Mouse (Mus musculus) liver, postnatal 0 days (tissue): ENCODE results near the gene Txnrd2. TPM values are rescaled to one million over a fixed set of nuclear protein-coding genes. Genes with fewer than 3 reads are reported as not detected.

Experiments used
- ATAC-seq: fragments of 200-750 bp; cut with Nextera tagmentation; 2 replicates; pipeline ENCODE4 v1.8.0; 2017; ENCODE audit warnings: mild to moderate bottlenecking, moderate library complexity
- DNase-seq: peaks from one replicate; pipeline ENCODE4 v3.0.0-alpha.2; 2016
- H3K27ac ChIP-seq: fragments of 300-500 bp; sonication (generic); 2 replicates; pipeline ENCODE4 v1.5.1; 2014; ENCODE audit warnings: antibody characterized with exemption, moderate library complexity, mild to moderate bottlenecking, low read depth
- H3K27me3 ChIP-seq: fragments of 300-500 bp; sonication (generic); 2 replicates; pipeline ENCODE4 v1.6.1; 2014; ENCODE audit warnings: low read length, control low read depth, mixed read lengths; ENCODE audit not compliant: insufficient read depth
- H3K36me3 ChIP-seq: fragments of 300-500 bp; sonication (generic); replicated peaks from 2 replicates; pipeline ENCODE4 v1.6.1; 2014; ENCODE audit warnings: mild to moderate bottlenecking, control low read depth, low read length, moderate library complexity, mixed read lengths; ENCODE audit not compliant: insufficient read depth
- H3K4me1 ChIP-seq: fragments of 300-500 bp; sonication (generic); 2 replicates; pipeline ENCODE4 v1.6.1; 2014; ENCODE audit warnings: antibody characterized with exemption, mild to moderate bottlenecking, control low read depth; ENCODE audit not compliant: insufficient read depth
- H3K4me2 ChIP-seq: fragments of 300-500 bp; sonication (generic); 2 replicates; pipeline ENCODE4 v1.6.1; 2014; ENCODE audit warnings: low read depth, mild to moderate bottlenecking, low read length, moderate library complexity, mixed read lengths
- H3K4me3 ChIP-seq: fragments of 300-500 bp; sonication (generic); 2 replicates; pipeline ENCODE4 v1.5.1; 2014; ENCODE audit warnings: low read depth, low read length
- H3K9ac ChIP-seq: fragments of 300-500 bp; sonication (generic); replicated peaks from 2 replicates; pipeline ENCODE4 v1.6.1; 2014; ENCODE audit warnings: mild to moderate bottlenecking, moderate library complexity
- H3K9me3 ChIP-seq: fragments of 300-500 bp; sonication (generic); 2 replicates; pipeline ENCODE4 v1.6.1; 2016; ENCODE audit warnings: mild to moderate bottlenecking, control low read depth, low read length, mixed read lengths
- CTCF ChIP-seq: sonication (generic); IDR thresholded peaks from 2 replicates; pipeline ENCODE4 v1.5.1; 2016; ENCODE audit warnings: antibody characterized with exemption, low read depth
- EP300 ChIP-seq: IDR thresholded peaks from 2 replicates; pipeline ENCODE4 v1.6.1; 2016; ENCODE audit warnings: antibody characterized with exemption, low read depth, mild to moderate bottlenecking
- WGBS: fragments of 180-500 bp; shearing (Covaris S2); extraction: QIAGEN DNeasy Blood & Tissue Kit; methylation state at CpG from one replicate; pipeline ENCODE4 v1.1.7; 2014; ENCODE audit not compliant: insufficient replicate concordance; 5-methylcytosine and 5-hydroxymethylcytosine counted together
- polyA plus RNA-seq: library from polyadenylated mRNA; unstranded; fragments of >200 nt; fragmentation: Nextera tagmentation; extraction: Ambion mirVana; gene quantifications from 2 replicates; pipeline ENCODE4 v1.2.1, GENCODE M21; 2015

The Txnrd2 gene
- polyA plus RNA-seq, 1 experiment from 2014 or later, result 53.3 TPM

DNA sequence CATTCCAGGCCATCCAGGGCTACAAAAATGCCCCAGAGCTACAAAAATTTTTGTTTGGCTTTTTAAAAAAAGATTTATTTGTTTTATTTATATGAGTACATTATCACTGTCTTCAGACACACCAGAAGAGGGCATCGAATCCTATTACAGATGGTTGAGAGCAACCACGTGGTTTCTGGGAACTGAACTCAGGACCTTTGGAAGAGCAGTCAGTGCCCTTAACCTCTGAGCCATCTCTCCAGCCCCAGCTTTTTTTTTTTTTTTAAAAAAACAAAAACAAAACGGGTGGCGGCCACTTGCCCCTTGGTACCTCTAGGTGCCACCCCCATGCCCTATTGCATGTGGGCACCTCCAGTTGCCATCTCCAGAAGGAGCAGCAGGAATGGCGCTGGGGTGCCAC, 8.7 kb upstream of the Txnrd2 start:
- Histone ChIP-seq H3K27me3 (no peaks in the 10 kb centered on the region), H3K36me3 (peaks cover 49% of the 10 kb centered on the region), H3K9me3 (no peaks in the 10 kb centered on the region), H3K9ac (no peak overlapping the region), H3K4me3 (no peak overlapping the region), H3K27ac (peak overlapping the region; percentile 62; the same call in 1 of the 2 replicates), H3K4me2 (no peak overlapping the region), H3K4me1 (peaks cover 51% of the 10 kb centered on the region)
- ATAC-seq (no peak), DNase-seq (no peak)
- 85% methylated on average over 5 of the region's 5 CpGs for WGBS
- TF ChIP-seq EP300 (no peak), CTCF (no peak)

DNA sequence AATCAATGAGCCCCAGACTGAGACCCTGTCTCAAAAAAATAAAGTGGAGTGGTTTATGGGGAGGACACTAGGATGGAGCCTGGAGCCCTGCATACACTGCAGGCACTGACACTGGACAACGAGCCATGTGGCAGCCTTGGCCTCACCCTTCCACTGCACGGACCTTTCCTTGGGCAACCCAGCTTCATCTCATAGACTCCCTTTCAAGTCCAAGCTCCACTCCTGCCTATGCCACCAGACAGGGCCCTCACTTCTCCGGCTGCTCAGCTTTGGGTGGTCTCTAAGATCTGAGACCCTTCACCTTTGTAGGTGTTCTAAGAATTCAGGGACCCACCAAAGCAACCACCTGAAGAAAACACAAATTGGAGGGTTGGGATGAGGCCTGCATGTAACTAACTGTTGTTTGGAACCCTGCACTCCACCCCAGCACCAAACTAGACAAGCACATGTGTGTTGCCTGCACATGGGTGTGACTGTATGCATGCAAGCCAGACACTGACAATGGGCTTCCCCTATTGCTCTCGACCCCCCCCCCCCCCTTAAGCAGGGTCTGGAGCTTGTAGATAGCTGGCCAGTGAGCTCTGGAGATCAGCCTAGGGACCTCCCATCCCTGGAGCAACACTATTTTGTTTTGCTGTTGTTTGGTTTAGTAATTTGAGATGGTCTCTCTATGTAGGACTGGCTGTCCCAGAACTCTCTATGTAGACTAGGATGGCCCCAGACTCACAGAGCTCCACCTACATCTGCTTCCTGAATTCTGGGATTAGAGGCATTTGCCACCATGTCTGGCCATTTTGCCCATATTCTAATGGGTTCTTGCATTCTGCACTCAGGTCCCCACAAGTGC, 7.2 kb upstream of the Txnrd2 start:
- Histone ChIP-seq H3K9ac (no peak overlapping the region), H3K4me2 (0 out of 2 replicates have a peak overlapping the region, but pooled peaks have one; percentile 42), H3K4me1 (peaks cover 48% of the 10 kb centered on the region), H3K4me3 (no peak overlapping the region), H3K27ac (no peak overlapping the region; the same call in 1 of the 2 replicates), H3K27me3 (no peaks in the 10 kb centered on the region), H3K9me3 (no peaks in the 10 kb centered on the region), H3K36me3 (peaks cover 49% of the 10 kb centered on the region)
- TF ChIP-seq CTCF (no peak), EP300 (peak; percentile 35; the same call in 1 of the 2 replicates)
- WGBS, result 71% methylated on average over 4 of the region's 4 CpGs
- ATAC-seq (peak; percentile 21; the same call in 1 of the 2 replicates), DNase-seq (peak; percentile 23)

DNA sequence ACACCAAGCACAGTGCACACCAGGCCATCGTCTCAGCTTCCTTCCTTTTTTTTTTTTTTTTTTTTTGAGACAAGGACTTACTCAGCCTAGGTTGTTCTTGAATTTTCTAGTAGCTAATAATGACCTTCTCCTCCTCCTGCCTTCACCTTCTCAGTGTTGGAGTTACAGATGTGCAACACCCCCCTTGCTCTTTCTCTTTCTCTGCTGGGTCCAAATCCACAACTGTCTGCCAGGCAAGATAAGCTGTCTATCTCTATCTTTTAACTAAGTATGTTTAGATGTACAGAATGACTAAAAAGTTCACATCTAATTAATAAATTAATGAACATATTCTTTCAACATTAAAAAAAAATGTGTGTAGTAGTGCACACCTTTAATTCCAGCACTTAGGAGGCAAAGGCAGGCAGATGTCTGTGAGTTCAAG, 6.6 kb upstream of the Txnrd2 start:
- H3K36me3 ChIP-seq, result peaks cover 46% of the 10 kb centered on the region
- TF ChIP-seq CTCF, result no peak
- TF ChIP-seq EP300, result peak; percentile 51; the same call in 1 of the 2 replicates
- no peaks in the 10 kb centered on the region for H3K27me3 ChIP-seq
- H3K9ac ChIP-seq, result no peak overlapping the region
- peaks cover 50% of the 10 kb centered on the region for H3K4me1 ChIP-seq
- peak overlapping the region; percentile 42 for H3K4me2 ChIP-seq
- ATAC-seq (no peak), DNase-seq (no peak)
- H3K4me3 ChIP-seq, result no peak overlapping the region
- H3K27ac ChIP-seq, result peak overlapping the region; percentile 52; the same call in 1 of the 2 replicates
- H3K9me3 ChIP-seq, result no peaks in the 10 kb centered on the region
- 35% methylated on average over 1 of the region's 1 CpGs for WGBS

DNA sequence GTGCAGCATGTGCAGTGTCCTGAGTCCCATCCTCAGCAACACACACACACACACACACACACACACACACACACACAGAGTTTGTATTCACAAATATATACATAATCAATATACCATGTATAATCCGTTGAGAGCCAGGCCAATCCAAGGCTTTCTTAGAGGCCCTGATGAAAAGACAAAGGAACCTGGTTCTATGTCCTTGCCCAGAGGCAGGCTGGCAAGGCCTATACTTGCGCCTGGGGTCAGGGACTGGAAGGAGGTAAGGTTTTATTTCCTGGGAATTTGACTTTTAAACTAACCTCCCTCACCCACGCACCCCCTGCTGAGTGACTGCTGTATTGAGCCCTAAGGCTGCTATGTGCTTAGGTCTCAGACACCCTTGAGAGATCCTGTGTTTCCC, 5.6 kb upstream of the Txnrd2 start:
- H3K9ac ChIP-seq, result no peak overlapping the region
- H3K4me1 ChIP-seq, result peaks cover 51% of the 10 kb centered on the region
- H3K36me3 ChIP-seq, result peaks cover 45% of the 10 kb centered on the region
- H3K9me3 ChIP-seq, result no peaks in the 10 kb centered on the region
- ATAC-seq (no peak), DNase-seq (peak; percentile 11)
- no peak overlapping the region for H3K4me3 ChIP-seq
- 80% methylated on average over 3 of the region's 3 CpGs for WGBS
- no peak overlapping the region for H3K27ac ChIP-seq
- H3K27me3 ChIP-seq, result no peaks in the 10 kb centered on the region
- H3K4me2 ChIP-seq, result no peak overlapping the region; the same call in 1 of the 2 replicates
- TF ChIP-seq EP300, result no peak
- TF ChIP-seq CTCF, result no peak

DNA sequence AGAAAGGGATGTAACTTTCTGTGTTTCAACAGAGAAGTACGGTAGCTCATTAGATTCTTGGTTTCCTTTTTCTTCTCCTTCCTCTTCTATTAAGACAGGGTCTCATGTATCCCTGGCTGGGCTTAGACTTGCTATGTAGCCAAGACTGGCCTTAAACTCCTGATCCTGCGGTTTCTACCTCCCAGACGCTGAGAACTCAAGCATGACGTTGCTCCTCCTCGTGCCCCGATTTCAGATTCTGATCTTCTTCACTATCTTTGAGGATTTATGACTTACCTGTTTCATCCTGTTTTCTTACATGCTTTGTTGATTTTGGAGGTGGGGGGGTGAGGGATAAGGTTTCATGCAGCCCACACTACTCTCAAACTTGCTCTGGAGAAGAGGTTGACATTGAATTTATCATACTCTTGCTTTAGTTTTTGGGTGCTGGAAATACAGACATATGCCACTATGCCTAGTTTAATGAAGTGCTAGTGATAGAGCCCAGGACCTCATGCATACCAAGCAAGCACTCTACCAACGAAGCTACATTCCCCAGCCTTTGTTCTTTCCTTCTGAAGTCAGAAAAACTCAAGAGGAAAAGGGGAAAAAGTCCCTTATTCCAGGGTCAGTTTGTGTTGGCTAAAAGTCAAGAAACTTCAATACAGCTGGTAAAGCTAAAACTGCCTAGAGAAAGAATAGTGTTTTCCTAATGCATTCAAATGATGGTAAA, 2.8 kb upstream of the Txnrd2 start:
- no peaks in the 10 kb centered on the region for H3K9me3 ChIP-seq
- no peak overlapping the region for H3K9ac ChIP-seq
- DNase-seq (no peak), ATAC-seq (no peak)
- H3K4me1 ChIP-seq, result peaks cover 54% of the 10 kb centered on the region
- H3K4me2 ChIP-seq, result peak overlapping the region; percentile 89
- H3K27me3 ChIP-seq, result no peaks in the 10 kb centered on the region
- H3K27ac ChIP-seq, result peak overlapping the region; percentile 39; the same call in 1 of the 2 replicates
- H3K4me3 ChIP-seq, result no peak overlapping the region
- WGBS, result 85% methylated on average over 7 of the region's 7 CpGs
- peaks cover 37% of the 10 kb centered on the region for H3K36me3 ChIP-seq
- TF ChIP-seq EP300 (no peak), CTCF (no peak)

DNA sequence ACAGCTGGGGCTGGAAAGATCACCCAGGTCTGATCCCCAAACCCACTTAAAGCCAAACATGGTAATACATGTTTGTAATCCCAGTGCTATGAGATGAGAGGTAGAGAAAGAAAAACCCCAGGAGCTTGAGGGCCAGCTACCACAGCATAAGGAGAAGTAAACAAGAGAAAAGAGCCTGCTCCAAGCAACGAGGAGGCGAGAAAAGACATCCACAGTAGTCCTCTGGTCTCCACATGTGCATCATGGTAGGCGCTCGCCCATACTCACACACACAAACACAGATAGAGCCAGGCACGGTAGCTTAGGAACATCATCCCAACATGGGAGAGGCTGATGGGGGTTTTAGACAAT, 2.3 kb upstream of the Txnrd2 start:
- no peak for TF ChIP-seq EP300
- no peak for TF ChIP-seq CTCF
- 84% methylated on average over 5 of the region's 5 CpGs for WGBS
- Histone ChIP-seq H3K27me3 (no peaks in the 10 kb centered on the region), H3K4me1 (peaks cover 49% of the 10 kb centered on the region), H3K27ac (peak overlapping the region; percentile 39; the same call in 1 of the 2 replicates), H3K36me3 (peaks cover 35% of the 10 kb centered on the region), H3K4me3 (peak overlapping the region; percentile 83; the same call in 1 of the 2 replicates), H3K9ac (peak overlapping the region; percentile 89), H3K4me2 (peak overlapping the region; percentile 89), H3K9me3 (no peaks in the 10 kb centered on the region)
- ATAC-seq (no peak), DNase-seq (no peak)
